Mouse (Mus musculus): ENCODE measurements around the gene Commd7.

DNA sequence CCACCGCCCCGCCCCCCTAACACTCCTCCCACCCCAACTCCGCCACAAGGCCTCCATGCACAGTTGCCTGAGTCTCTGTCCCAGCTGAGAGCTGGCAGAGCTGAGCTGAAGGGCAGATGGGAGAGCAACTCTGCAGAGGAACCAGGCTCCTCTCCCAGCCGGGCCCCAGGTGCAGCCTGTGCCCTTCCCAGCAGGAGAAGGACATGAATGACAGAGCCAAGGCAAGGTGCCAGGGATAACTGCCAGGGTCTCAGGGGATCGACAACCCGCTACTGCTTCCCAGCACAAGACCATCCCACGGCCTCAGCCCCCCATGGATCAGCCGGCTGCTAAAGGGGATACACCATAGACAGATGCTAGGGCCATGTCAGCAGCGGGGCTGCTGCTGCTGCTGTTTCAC is 39.4 kb downstream of the Commd7 start:
- TF ChIP-seq GATA1 (IDR thresholded peaks at IDR 0.05; ENCODE audit: low read length) (no peak), TAL1 (IDR thresholded peaks at IDR 0.05; ENCODE audit: low read length) (no peak)
